ENCODE assay signal across 19 mouse cellular contexts in genomic region chr3:86954521-86954920, GRCm38 (mm10). TPM values are rescaled to one million over a fixed set of nuclear protein-coding genes. Genes with fewer than 3 reads are reported as not detected.
DNase-seq lines count a peak whose midpoint lies in the region; ATAC-seq lines count a peak whose summit lies in the region.
"Had no signal": no experiment of that assay in that cellular context is flagged by ENCODE, and none has a peak within 500 bp of the region (broad histone marks: within the 10 kb centered on the region; RNA-seq: fewer than 3 reads in every experiment).

No protein-coding gene starts in this region.

- H3K36me3 ChIP-seq in neural tube, embryonic 15.5 days = no peaks in the 10 kb centered on the region
- H3K36me3 ChIP-seq in embryonic facial prominence, embryonic 10.5 days (replicated peaks) = no peaks in the 10 kb centered on the region
- H3K36me3 ChIP-seq: heart, embryonic 12.5 days had no signal

- 53% methylated on average over 1 of the region's 1 CpGs for WGBS in neural tube, embryonic 15.5 days
- 31% methylated on average over 1 of the region's 1 CpGs for WGBS in embryonic facial prominence, embryonic 10.5 days

- peak; percentile 21 for DNase-seq in kidney, postnatal 10 days
- no peak for DNase-seq in kidney, adult 11 months
- peak; percentile 14 for DNase-seq in neural tube, embryonic 10.5 days (ENCODE audit: extremely low spot score, low spot score)
- peak; percentile 43 for DNase-seq in embryonic facial prominence, embryonic 10.5 days (ENCODE audit: low spot score)
- no peak for DNase-seq in gastrocnemius, postnatal 25 days
- DNase-seq in spleen, adult 12 weeks (ENCODE audit: low spot score) = no peak
- no peak for DNase-seq in left cerebral cortex, postnatal 10 days (ENCODE audit: extremely low spot score in 1 of 2, low spot score in 2 of 2)
- DNase-seq: adrenal gland, postnatal 14 days; gastrocnemius, adult 2 months; heart, adult 11 months; layer of hippocampus, postnatal 36 days; retina, postnatal 1 day had no signal

- no peak overlapping the region for H3K4me2 ChIP-seq in neural tube, embryonic 15.5 days
- H3K4me2 ChIP-seq: heart, embryonic 12.5 days had no signal

- no peaks in the 10 kb centered on the region for H3K9me3 ChIP-seq in neural tube, embryonic 15.5 days (replicated peaks)
- peaks cover 5% of the 10 kb centered on the region; the same call in 1 of the 2 replicates for H3K9me3 ChIP-seq in embryonic facial prominence, embryonic 10.5 days

- no peak overlapping the region for H3K27ac ChIP-seq in neural tube, embryonic 15.5 days (replicated peaks)
- no peak overlapping the region; the same call in 1 of the 2 replicates for H3K27ac ChIP-seq in embryonic facial prominence, embryonic 10.5 days (replicated peaks)
- H3K27ac ChIP-seq: gastrocnemius, adult 2 months; stomach, postnatal 0 days had no signal

- ATAC-seq in neural tube, embryonic 15.5 days (ENCODE audit: low FRiP score) = no peak
- ATAC-seq: hindbrain, embryonic 16.5 days; intestine, embryonic 16.5 days; midbrain, embryonic 16.5 days had no signal

- intact Hi-C loops in left cerebral cortex, postnatal 10 days (cut with DNase I) = no loop called here

- H3K27me3 ChIP-seq in neural tube, embryonic 15.5 days (replicated peaks) = no peaks in the 10 kb centered on the region
- no peaks in the 10 kb centered on the region for H3K27me3 ChIP-seq in embryonic facial prominence, embryonic 10.5 days (replicated peaks; ENCODE audit: low read depth, poor library complexity, severe bottlenecking)
- H3K27me3 ChIP-seq: heart, embryonic 12.5 days; megakaryocyte, embryonic 14.5 days had no signal

- H3K9ac ChIP-seq in neural tube, embryonic 15.5 days (replicated peaks) = no peak overlapping the region
- H3K9ac ChIP-seq: heart, embryonic 12.5 days had no signal

- no peaks in the 10 kb centered on the region for H3K4me1 ChIP-seq in neural tube, embryonic 15.5 days
- H3K4me1 ChIP-seq in embryonic facial prominence, embryonic 10.5 days = peaks cover 13% of the 10 kb centered on the region
- H3K4me1 ChIP-seq: heart, embryonic 12.5 days had no signal

- no peak overlapping the region for H3K4me3 ChIP-seq in neural tube, embryonic 15.5 days (replicated peaks)
- H3K4me3 ChIP-seq in embryonic facial prominence, embryonic 10.5 days = no peak overlapping the region
- H3K4me3 ChIP-seq: gastrocnemius, adult 2 months; heart, embryonic 12.5 days; megakaryocyte, embryonic 14.5 days had no signal

RNA-seq across cellular contexts. Expression of gene Dclk2, which starts 33.9 kb away (rescaled TPM):
- polyA plus RNA-seq in neural tube, embryonic 15.5 days (2015; fragmentation: Nextera tagmentation; extraction: Ambion mirVana) = 61.8 and 73.4 TPM in 2 replicates
- polyA plus RNA-seq in embryonic facial prominence, embryonic 10.5 days (2016; fragmentation: Nextera tagmentation; extraction: Ambion mirVana) = 14.2 and 15.0 TPM in 2 replicates
- total RNA-seq in gastrocnemius, postnatal 25 days (2021) = under 1 TPM; 0.88 to 0.97 TPM
- 100 to 1,000 TPM; 100 to 104 TPM for total RNA-seq in left cerebral cortex, postnatal 10 days (2021)

RNA-seq across cellular contexts. Expression of gene Cd1d1, which starts 44.7 kb away (rescaled TPM):
- 52.0 and 57.0 TPM in 2 replicates for polyA plus RNA-seq in neural tube, embryonic 15.5 days (2015; fragmentation: Nextera tagmentation; extraction: Ambion mirVana)
- polyA plus RNA-seq in embryonic facial prominence, embryonic 10.5 days (2016; fragmentation: Nextera tagmentation; extraction: Ambion mirVana) = 22.1 and 28.9 TPM in 2 replicates
- total RNA-seq in gastrocnemius, postnatal 25 days (2021) = 1 to 10 TPM; 4.3 to 9.5 TPM
- 1 to 10 TPM; 2.1 to 3.0 TPM for total RNA-seq in left cerebral cortex, postnatal 10 days (2021)

Comparison
In these comparisons a context has a peak if more than half of its experiments do, and no peak if none do; other contexts are left out.
1. DNase-seq: peak in kidney, postnatal 10 days (single experiment), neural tube, embryonic 10.5 days (single experiment) and embryonic facial prominence, embryonic 10.5 days (single experiment); none in kidney, adult 11 months (single experiment), gastrocnemius, postnatal 25 days (single experiment), spleen, adult 12 weeks (single experiment) and left cerebral cortex, postnatal 10 days (0 of 2).
2. RNA of gene Dclk2, which starts 33.9 kb away (total RNA-seq): 100 to 104 TPM in left cerebral cortex, postnatal 10 days; 0.88 to 0.97 TPM in gastrocnemius, postnatal 25 days; every median in the first group is over 10 times any median in the second.